Mouse (Mus musculus) ES-E14 (cell line): ENCODE results near the gene Dclre1b.

Source experiments
- CHD2 ChIP-seq: IDR thresholded peaks from 2 replicates; pipeline ENCODE4 v1.6.1; 2014; ENCODE audit warnings: mild to moderate bottlenecking, low read depth, low read length, inconsistent platforms
- HCFC1 ChIP-seq: IDR thresholded peaks from 2 replicates; pipeline ENCODE4 v1.6.1; 2012; ENCODE audit warnings: low read length, inconsistent platforms, borderline replicate concordance; ENCODE audit not compliant: insufficient read depth
- MAFK ChIP-seq: IDR thresholded peaks from 2 replicates; pipeline ENCODE4 v1.6.1; 2014; ENCODE audit warnings: mild to moderate bottlenecking, low read depth, low read length, inconsistent platforms; ENCODE audit not compliant: insufficient read depth

- TF ChIP-seq CHD2 (no peak), HCFC1 (no peak), MAFK (no peak)
Observed at GRCm38 (mm10) chr3:103778660-103779059, 30.6 kb downstream of the Dclre1b start.
